Mouse (Mus musculus) v-Abl transformed pro-B cells (cell line): Measurements from ENCODE around the gene Naa40.

Experiments used
- in situ Hi-C, 2 experiments: fragments of 400-800 bp; cut with MboI; formaldehyde crosslinking; loops; one replicate each; pipeline ENCODE4 v1.15.1; 2025; ENCODE audit not compliant: unreplicated experiment in 2 of 2

Gene Naa40

DNA sequence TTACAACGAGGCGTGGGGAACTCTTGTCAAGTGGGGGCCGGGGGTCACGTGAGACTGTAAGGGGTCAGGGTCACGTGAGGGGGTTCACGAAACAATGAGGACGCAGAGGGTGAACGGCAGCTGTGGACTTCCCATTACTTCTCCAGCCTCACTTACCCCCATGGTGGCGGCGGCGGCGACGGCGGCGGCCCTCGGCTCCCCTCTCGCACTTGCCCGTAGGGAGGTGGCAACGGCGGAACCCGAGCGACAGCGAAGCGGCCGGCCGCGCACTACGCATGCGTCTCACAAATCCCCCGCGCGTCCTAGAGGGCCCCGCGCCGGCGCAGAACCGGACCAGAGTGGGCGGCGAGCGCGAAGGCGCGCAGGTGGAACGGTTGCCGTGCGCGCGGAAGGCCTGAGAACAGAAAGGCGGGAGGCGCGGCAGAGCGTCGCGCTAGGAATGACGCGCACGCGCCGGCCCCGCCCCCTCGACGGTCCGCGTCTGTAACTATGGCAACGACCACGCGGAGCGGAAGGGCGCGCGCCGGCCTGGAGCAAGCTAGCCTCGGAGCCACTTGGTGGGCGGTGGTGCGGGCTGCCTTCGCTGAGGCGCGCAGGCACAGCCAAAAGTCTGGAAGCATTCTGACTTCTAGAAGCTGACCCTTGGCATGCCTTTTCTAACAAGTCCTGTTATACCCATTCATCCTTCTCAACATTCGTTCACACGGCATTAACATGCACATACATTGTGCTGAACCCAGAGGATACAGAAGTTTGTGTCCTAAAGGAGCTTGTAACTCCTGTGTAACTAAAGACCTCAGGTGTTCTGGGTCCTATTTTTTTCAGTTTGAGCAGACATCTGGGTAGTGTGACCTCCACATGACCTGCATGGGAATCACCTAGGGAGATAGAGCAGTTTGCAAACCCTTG, at the start of gene Naa40:
Gene Naa40, minus strand, starts transcription at position 402 of the 909 bp plus-strand sequence.
- in situ Hi-C loops = no loop called here

DNA sequence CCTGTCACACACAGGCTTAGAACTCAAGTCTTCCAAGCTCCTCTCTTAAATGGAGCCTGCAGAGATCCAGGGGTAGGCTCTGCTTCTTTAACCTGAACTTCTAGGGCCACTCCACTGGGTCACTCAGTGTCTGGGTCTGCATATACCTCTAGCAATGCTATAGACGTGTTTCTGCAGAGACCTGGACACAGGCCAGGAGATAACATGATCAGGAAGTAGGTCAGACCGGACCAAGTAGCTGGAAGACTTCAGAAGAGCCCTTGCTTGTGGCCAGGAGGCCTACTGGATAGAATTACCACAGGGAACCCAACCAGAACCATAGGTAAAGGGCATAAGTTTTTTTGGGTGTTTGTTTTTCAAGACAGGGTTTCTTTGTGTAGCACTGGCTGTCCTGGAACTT, 48.8 kb upstream of the Naa40 start:
- in situ Hi-C loops = loop anchor here (5.0 kb wide), 2 partner anchors 38 to 43 kb away; no protein-coding TSS in a partner anchor

DNA sequence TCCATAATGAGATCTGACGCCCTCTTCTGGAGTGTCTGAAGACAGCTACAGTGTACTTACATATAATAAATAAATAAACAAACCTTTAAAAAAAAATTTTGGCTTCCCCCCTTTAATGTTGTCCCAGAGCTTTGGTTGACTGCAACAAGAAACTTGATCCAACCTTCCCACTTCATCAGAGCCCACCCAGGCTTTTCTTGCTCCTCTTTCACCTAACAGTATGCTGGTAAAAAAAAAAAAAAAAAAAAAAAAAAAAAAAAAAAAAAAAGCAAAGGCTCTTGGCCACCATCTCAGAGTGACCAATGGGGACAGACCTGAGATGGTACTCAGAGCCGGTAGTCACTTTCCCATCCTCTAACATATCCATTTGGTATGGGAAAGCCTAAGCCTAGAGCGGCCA, 47.3 kb upstream of the Naa40 start:
- in situ Hi-C loops = loop anchor here (5.0 kb wide), 2 partner anchors 39 to 44 kb away; no protein-coding TSS in a partner anchor

DNA sequence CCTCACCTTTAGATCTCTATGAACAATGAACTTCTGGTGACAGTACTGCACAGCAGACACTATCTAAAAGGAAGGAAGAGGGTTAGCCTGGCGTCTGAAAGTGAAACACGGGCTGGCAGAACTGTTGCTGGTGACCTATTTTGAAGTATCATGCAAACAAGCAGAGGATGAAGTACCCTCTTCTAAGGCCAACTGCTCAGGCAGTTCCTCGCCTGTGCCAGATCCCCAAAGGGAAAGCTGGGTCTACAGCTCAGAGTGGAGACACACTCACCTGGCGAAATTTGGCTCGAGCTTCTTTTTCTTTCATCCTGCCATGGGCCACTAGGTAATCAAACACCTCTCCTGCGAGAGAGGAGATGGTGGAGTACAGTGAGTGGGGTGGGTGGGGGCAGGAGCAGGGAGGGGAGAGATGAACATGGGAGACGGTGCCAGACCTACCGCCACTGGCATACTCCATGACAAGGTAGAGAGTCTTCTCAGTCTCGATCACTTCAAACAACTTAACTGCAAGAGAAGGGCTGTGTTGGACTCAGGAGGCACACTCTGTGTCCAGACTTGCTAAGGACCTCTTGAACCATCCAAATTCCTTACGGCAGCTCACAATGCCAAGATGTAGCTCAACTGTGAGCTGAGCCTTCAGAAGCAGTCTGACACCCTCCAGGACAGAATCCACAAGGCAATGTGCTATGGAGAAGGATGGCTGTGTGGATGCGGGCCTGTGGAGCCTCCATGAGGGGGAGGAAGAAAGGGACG, 45.8 kb upstream of the Naa40 start:
- in situ Hi-C loops = loop anchor here (5.0 kb wide), 2 partner anchors 41 to 46 kb away; no protein-coding TSS in a partner anchor

DNA sequence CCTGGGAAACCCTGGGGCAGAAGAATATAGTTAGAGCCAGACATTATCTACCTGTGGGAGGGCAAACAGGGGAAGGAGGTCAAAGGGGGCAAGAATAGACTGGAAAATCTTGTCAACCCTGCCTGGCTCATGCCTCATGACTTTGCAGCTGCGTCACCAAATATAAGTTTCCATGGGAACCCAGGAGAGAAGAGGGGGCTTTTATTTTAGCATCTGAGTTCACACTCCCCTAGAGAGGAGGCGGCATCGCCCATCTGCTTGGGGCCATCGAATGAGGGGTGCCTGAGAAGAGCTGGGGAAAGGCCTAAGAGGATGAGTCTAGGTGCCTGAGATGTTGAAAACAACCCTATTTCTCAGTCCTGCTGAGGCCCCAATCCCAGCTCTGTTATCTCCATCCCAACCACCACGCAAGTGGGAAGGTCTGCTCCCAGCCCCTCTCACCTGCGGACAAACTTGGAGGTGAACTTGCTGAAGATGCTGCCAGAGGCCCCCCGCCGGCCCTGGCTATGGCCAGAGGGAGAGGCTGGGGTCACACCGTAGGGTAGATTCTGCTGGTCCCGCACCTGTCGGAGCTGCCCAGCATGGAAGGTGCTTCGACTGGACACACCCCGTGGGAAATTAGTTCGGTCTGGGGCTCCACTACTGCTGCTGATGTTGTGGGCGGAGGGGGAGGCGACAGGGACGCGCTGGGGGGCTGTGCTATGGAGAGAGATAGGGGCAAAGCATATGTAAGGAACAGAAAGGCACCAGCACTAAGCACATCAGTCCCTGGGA, 39.8 kb upstream of the Naa40 start:
- in situ Hi-C loops = no loop called here

DNA sequence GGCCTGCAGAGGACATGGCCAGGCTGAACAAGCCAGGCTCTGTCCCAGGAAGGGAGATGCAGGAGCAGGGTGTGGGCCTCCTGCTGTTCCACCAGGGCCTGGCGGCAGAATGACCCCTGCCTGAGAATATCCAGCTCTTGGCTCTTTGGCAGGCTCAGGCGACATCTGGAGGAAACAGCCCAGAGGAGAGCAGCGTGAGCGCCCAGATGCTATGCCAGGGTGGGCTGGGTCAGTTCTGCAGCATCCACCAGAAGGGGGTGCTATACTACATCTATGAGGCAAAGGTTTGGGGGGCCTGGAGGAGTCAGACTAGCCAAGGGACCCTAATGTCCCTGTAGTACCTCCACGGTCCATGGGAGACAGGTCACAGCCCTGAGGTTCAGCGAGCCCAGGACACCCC, 38.1 kb upstream of the Naa40 start:
- in situ Hi-C loops = loop anchor here in 1 of 2 experiments (5.0 kb wide), 1 partner anchor 138 kb away; the partner anchor contains the start of gene 2700081O15Rik

DNA sequence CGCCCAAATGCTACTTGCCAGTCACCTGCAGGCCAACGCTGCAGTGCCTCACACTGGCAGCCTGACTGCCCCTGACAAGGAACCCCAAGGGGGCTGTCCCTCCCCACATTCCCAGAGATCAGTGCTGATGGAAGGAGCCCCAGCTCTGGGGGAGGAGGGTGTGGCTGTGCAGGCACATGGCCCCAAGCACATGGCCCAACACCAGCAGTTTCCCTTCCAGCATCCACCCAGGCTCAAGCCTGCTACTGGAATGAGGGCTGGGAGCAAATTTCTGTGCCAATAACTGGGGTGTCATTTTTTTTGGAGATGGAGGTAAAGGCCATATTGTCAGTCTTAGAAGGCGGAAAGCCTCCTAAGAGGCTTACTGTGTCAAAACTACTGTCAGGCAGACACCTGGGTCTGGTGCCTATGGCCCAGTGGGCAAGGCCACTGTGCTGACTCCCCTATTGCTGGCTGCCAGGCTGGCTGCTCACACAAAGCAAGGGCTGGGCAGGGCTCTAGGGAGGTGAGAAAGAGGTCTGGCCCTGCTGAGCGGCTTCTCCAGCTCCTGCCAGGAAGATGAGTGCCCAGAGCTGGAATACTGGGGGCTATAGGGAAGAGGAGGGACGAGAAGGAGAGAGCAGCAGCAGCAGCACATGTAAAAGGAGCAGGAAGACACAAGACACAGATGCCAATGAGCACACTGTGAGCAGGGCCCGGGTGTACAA, 37.4 kb upstream of the Naa40 start:
- in situ Hi-C loops = loop anchor here in 1 of 2 experiments (5.0 kb wide), 1 partner anchor 139 kb away; the partner anchor contains the start of gene 2700081O15Rik

DNA sequence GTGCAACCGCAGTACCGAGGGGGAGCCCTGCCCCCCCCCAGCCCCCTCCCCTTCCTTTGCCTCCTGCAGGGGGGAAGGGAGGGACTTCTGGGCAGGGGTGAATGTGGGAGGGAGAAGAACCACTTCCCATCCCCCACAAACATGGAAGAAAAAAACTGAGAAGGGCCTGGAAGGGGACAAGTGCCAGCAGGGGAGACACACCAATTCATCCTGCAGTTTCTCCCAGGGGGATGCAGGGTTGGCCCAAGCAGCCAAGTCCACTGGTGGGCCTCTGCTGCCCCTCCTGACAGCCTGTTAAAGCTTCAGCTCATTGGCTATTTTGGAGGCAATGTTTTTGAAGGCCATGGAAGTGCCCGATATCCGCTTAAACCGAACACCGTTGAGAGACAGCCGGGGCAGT, 35.8 kb upstream of the Naa40 start:
- in situ Hi-C loops = loop anchor here in 1 of 2 experiments (5.0 kb wide), 1 partner anchor 141 kb away; the partner anchor contains the start of gene 2700081O15Rik

DNA sequence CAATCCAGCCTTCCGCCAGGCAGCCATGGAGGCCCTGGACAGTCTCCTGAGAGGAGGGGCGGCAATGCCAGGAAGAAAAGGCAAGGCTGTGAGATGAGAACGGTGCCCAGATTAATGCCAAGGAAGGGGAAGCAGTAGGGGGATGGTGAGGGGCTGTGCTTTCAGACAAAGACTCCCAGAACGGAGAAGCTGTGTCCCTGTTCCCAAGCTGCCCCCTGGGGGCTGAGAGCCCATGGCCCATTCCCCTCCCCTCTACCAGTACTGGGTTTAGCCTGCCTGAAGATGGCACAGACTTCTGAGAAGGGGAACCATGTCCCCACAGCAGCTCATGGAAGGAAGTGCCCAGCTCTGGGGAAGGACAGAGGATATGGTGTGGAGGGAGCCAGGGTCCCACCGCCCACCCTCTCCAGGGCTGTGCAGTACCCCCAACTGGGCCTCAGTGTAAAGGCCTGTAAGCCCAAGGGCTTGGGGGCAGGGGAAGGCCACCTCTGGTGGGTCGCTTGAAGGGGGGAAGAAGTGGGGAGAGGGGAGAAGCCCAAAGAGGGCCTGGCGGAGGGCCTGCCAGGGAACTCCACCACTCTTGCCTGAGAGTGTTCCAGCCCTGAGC, 35.2 kb upstream of the Naa40 start:
- in situ Hi-C loops = loop anchor here in 1 of 2 experiments (5.0 kb wide), 1 partner anchor 141 kb away; the partner anchor contains the start of gene 2700081O15Rik

DNA sequence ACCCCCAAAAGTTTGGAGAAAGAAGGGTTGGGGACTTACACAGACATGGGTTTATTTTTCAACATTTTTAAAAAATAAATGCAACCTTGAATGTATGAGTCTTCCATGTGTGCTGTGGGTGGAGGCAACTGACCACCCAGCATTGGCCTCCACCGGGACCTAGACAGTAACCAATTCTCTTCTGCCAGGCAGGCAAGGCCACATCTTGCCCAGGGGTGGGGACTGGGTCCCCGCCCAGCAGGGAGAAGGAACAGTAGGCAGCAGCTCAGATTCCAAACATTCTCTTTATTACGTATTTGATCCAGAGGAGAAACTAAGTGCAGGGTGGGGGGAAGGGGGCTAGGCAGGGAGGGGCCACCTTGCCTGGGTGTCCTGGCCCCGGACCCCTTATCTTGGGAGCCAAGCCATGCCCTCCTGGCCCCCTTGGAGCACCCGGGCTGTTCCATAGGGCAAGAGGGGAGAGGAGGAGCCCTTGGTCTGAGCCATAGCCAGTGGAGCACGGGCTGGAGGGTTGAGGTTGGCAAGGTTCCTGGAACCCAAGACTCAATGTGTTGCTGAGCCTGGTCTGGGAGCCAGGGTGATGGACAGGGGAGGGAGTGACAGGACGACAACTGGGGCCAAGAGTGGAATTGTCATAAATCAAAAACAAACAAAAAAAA, 34.3 kb upstream of the Naa40 start:
- in situ Hi-C loops = loop anchor here in 1 of 2 experiments (5.0 kb wide), 1 partner anchor 142 kb away; the partner anchor contains the start of gene 2700081O15Rik

DNA sequence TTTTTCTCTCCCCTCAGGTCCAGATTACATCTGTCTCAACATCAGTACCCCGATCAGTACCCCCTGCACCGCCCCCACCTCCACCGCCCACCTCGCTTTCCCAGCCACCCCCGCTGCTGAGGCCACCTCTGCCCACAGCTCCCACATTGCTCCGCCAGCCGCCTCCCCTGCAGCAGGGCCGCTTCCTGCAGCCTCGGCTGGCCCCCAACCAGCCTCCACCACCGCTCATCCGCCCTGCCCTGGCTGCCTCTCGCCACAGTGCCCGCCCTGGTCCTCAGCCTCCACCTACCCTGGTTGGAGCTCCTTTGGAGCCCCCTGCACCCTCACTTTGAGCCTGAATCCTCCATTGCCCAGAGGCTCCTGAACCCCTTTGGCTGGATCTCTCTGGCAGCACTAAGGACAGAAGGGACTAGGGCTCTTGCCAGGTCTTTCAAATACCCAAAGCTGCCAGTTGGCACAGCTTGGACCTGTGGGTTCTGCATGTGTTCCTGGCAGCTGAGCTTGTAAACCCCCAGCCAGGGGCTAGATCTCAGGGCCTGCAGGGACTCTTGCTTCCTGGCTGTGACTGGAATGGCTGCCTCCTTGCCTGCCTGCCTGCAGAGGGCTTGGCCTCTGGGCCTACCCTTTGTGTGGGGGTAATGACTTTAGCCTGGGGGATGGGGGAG, 33.5 kb upstream of the Naa40 start:
- in situ Hi-C loops = no loop called here

DNA sequence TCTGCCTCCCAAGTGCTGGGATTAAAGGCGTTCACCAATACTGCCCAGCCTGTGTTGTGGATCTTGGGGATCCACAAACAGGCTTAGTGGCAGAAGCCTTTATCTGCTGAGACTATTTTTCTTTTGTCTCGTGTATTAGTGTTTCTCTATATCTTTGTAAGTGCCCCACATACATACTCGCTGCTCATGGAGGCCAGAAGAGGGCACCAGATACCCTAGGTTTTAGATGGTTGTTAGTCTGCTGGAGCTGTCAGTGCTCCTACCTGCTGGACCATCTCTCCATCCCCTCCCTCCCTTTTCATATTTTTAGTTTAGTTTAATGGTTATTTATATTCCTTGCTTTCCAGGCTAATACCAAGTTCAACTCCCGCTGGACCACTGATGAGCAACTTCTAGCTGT, 32.5 kb upstream of the Naa40 start:
- in situ Hi-C loops = no loop called here

DNA sequence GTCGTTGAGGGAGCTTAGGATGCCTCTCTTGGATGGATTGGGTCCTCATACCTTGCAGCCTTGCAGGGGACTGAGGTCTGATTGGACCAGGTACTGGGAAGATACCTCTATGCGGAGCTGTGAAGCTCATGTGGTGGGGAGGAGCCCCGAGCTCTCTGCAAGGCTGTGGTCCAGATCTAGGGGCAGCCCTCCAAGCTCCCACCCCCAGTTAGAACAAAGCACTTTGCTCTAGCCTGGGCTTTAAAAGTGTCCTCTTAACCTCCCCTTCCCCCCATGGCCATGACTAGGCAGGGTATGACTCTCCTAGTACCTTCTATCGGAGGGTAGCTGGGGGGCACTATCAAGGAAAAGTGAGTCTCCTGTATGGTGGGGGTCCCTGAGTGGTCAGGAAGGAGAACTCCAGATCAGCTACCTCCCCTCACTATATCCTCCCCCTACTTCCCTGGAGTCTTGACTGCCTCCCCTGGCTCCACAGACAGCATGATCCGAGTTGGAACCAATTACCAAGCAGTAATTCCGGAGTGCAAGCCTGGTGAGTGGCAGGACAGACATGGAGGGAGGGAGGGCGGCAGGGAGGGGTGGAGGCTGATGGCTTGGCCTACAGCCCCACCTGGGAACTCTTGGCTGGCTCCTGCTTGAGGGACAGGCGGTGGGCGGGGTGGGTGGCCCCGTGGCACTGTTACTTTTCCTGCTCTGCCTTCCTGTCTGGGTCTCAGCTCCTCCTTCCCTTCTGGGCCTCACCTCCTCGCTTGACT, 28.5 kb upstream of the Naa40 start:
- in situ Hi-C loops = loop anchor here in 1 of 2 experiments (5.0 kb wide), 2 partner anchors 42 to 212 kb away; partner anchors contain the start of gene Macrod1

DNA sequence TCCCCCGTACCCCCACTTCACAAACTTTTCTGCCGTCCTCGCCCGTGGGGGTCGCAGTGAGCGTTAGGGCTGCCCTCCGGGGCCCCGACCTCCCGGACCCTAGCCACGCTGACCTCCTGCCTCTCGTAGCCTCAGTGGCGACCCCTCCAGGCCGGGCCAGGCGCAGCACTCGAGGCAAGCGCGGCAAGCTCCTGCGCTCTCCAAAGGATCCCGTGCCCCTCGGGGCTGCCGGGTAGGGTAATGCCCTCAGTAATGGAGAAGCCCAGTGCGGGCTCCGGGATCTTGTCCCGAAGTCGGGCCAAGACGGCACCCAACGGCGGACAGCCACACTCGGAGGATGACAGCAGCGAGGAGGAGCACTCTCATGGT, 27.7 kb upstream of the Naa40 start:
- in situ Hi-C loops = loop anchor here in 1 of 2 experiments (5.0 kb wide), 2 partner anchors 41 to 211 kb away; partner anchors contain the start of gene Macrod1

DNA sequence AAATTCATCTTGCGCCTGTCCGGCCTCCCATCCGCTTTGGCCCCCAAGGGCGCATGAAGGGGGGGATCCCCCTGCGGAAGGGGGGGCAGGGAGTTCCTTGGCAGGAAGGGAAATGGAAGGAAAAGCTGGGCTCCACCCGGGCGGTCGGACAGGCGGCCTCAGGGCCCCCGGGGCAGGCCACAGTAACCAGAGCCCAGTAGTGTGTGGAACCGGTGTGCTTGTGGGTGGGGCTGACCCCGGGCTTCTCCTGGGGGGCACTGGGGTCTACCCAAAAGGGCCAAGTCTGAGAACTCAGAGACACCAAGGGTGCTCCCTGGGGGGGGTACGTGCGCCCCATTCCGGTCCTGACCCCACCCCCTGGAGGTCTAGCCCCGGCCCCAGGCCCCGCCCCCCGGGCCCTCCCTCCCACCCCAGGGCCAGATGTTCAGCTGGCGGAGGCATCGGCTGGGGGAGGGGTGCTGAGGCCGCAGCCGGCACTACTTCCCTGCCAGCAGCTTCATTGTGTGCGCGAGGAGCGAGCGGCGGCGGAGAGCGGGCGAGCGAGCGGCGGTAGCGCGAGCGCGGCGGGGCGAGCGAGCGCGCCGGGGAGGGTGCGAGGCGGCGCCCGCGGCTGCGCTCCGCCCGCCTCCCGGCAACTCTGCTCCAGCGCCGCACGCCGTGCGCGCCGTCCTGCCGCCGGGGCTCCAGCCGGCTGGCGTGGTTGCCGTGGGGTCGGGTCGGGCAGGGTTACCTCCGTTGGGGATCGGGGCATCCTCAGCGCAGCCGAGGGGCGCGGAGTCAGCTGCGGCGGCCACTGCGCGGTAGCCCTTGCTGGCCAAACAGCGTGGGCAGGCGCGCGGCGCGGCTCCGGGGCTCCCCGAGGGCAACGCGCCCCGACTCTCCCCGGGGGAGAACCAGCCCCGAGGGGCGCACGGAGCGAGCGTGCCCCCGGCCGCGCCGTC, 27.1 kb upstream of the Naa40 start:
- in situ Hi-C loops = loop anchor here in 1 of 2 experiments (5.0 kb wide), 2 partner anchors 41 to 211 kb away; partner anchors contain the start of gene Macrod1
